Mouse (Mus musculus): ENCODE data around the gene Fbxo3. TPM values are rescaled to one million over a fixed set of nuclear protein-coding genes. Genes with fewer than 3 reads are reported as not detected.
A peak's percentile ranks its signal among the peaks of the same experiment; 100 is the strongest.

Gene Fbxo3
- total and polyA plus RNA-seq, 3 experiments = 23.2 to 57.1 (median 46.8) TPM

- Histone ChIP-seq H3K4me1 (ENCODE audit: control insufficient read depth, insufficient read depth, low read length) (no peaks in the 10 kb centered on the region), H3K4me3 (no peak overlapping the region), H3K9ac (ENCODE audit: low read depth, low read length) (no peak overlapping the region), H3K27ac (no peak overlapping the region), H3K27me3 (ENCODE audit: control insufficient read depth, insufficient read depth, low read length) (no peaks in the 10 kb centered on the region), H3K36me3 (ENCODE audit: control insufficient read depth, insufficient read depth, low read length) (no peaks in the 10 kb centered on the region), H3K79me2 (replicated peaks; ENCODE audit: control insufficient read depth, insufficient read depth, low read length) (no peaks in the 10 kb centered on the region)
- no peak for DNase-seq
- WGBS = 63% methylated on average over 9 of the region's 9 CpGs
- intact Hi-C loops (cut with DNase I) = no loop called here
- no peak for TF ChIP-seq CTCF (IDR thresholded peaks at IDR 0.05)
- TF ChIP-seq POLR2A (IDR thresholded peaks at IDR 0.05; ENCODE audit: insufficient read depth, low read depth, low read length) = no peak
- no peak for TF ChIP-seq EP300 (IDR thresholded peaks at IDR 0.05; ENCODE audit: insufficient read depth, low read depth, low read length)
Observed at GRCm38 (mm10) chr2:103992162-103992561, 35.4 kb upstream of the Fbxo3 start.

GRCm38 (mm10) chr2:103992618-103993332 lies 34.7 kb upstream of the Fbxo3 start:
- intact Hi-C loops (cut with DNase I) = no loop called here
- no peak for DNase-seq
- Histone ChIP-seq H3K4me3 (no peak overlapping the region), H3K36me3 (ENCODE audit: control insufficient read depth, insufficient read depth, low read length) (no peaks in the 10 kb centered on the region), H3K27me3 (ENCODE audit: control insufficient read depth, insufficient read depth, low read length) (no peaks in the 10 kb centered on the region), H3K9ac (ENCODE audit: low read depth, low read length) (no peak overlapping the region), H3K79me2 (replicated peaks; ENCODE audit: control insufficient read depth, insufficient read depth, low read length) (no peaks in the 10 kb centered on the region), H3K4me1 (ENCODE audit: control insufficient read depth, insufficient read depth, low read length) (no peaks in the 10 kb centered on the region), H3K27ac (no peak overlapping the region)
- TF ChIP-seq POLR2A (IDR thresholded peaks at IDR 0.05; ENCODE audit: insufficient read depth, low read depth, low read length) (no peak), CTCF (IDR thresholded peaks at IDR 0.05) (no peak), EP300 (IDR thresholded peaks at IDR 0.05; ENCODE audit: insufficient read depth, low read depth, low read length) (no peak)
- 44% methylated on average over 17 of the region's 17 CpGs for WGBS

GRCm38 (mm10) chr2:104001076-104001475 lies 26.4 kb upstream of the Fbxo3 start:
- no peak overlapping the region for H3K4me3 ChIP-seq
- H3K9ac ChIP-seq (ENCODE audit: low read depth, low read length) = no peak overlapping the region
- H3K36me3 ChIP-seq (ENCODE audit: control insufficient read depth, insufficient read depth, low read length) = no peaks in the 10 kb centered on the region
- TF ChIP-seq EP300 (IDR thresholded peaks at IDR 0.05; ENCODE audit: insufficient read depth, low read depth, low read length) = no peak
- peak; percentile 73 for TF ChIP-seq CTCF (IDR thresholded peaks at IDR 0.05)
- H3K27ac ChIP-seq = no peak overlapping the region
- 29% methylated on average over 2 of the region's 2 CpGs for WGBS
- no peaks in the 10 kb centered on the region for H3K79me2 ChIP-seq (replicated peaks; ENCODE audit: control insufficient read depth, insufficient read depth, low read length)
- DNase-seq = no peak
- H3K27me3 ChIP-seq (ENCODE audit: control insufficient read depth, insufficient read depth, low read length) = peaks cover 1% of the 10 kb centered on the region; the same call in 1 of the 2 replicates
- H3K4me1 ChIP-seq (ENCODE audit: control insufficient read depth, insufficient read depth, low read length) = no peaks in the 10 kb centered on the region
- intact Hi-C loops (cut with DNase I) = loop anchor here (10.0 kb wide), 1 partner anchor 436 kb away; the partner anchor contains the start of gene Abtb2

- Histone ChIP-seq H3K4me3 (no peak overlapping the region), H3K4me1 (ENCODE audit: control insufficient read depth, insufficient read depth, low read length) (no peaks in the 10 kb centered on the region), H3K36me3 (ENCODE audit: control insufficient read depth, insufficient read depth, low read length) (no peaks in the 10 kb centered on the region), H3K27me3 (ENCODE audit: control insufficient read depth, insufficient read depth, low read length) (peaks cover 1% of the 10 kb centered on the region; the same call in 1 of the 2 replicates), H3K27ac (no peak overlapping the region), H3K9ac (ENCODE audit: low read depth, low read length) (no peak overlapping the region), H3K79me2 (replicated peaks; ENCODE audit: control insufficient read depth, insufficient read depth, low read length) (no peaks in the 10 kb centered on the region)
- TF ChIP-seq CTCF (IDR thresholded peaks at IDR 0.05) (no peak), EP300 (IDR thresholded peaks at IDR 0.05; ENCODE audit: insufficient read depth, low read depth, low read length) (no peak), POLR2A (IDR thresholded peaks at IDR 0.05; ENCODE audit: insufficient read depth, low read depth, low read length) (no peak)
- WGBS = 41% methylated on average over 4 of the region's 4 CpGs
- no peak for DNase-seq
- intact Hi-C loops (cut with DNase I) = loop anchor here (10.0 kb wide), 1 partner anchor 437 kb away; the partner anchor contains the start of gene Abtb2
Observed at GRCm38 (mm10) chr2:104001861-104002260, 25.7 kb upstream of the Fbxo3 start.

- no peaks in the 10 kb centered on the region for H3K4me1 ChIP-seq (ENCODE audit: control insufficient read depth, insufficient read depth, low read length)
- peak; percentile 26 to 46 for DNase-seq
- H3K27me3 ChIP-seq (ENCODE audit: control insufficient read depth, insufficient read depth, low read length) = peaks cover 1% of the 10 kb centered on the region; the same call in 1 of the 2 replicates
- no peak overlapping the region for H3K4me3 ChIP-seq
- intact Hi-C loops (cut with DNase I) = loop anchor here (1.0 to 10.0 kb wide), 2 partner anchors 18 to 438 kb away; partner anchors contain the start of gene Abtb2
- 33% methylated on average over 16 of the region's 16 CpGs for WGBS
- TF ChIP-seq EP300 (IDR thresholded peaks at IDR 0.05; ENCODE audit: insufficient read depth, low read depth, low read length) (no peak), POLR2A (IDR thresholded peaks at IDR 0.05; ENCODE audit: insufficient read depth, low read depth, low read length) (no peak), CTCF (IDR thresholded peaks at IDR 0.05) (peak; percentile 72)
- H3K27ac ChIP-seq = no peak overlapping the region
- H3K79me2 ChIP-seq (replicated peaks; ENCODE audit: control insufficient read depth, insufficient read depth, low read length) = no peaks in the 10 kb centered on the region
- no peaks in the 10 kb centered on the region for H3K36me3 ChIP-seq (ENCODE audit: control insufficient read depth, insufficient read depth, low read length)
- no peak overlapping the region for H3K9ac ChIP-seq (ENCODE audit: low read depth, low read length)
Observed at GRCm38 (mm10) chr2:104002711-104003413, 24.7 kb upstream of the Fbxo3 start.

Measured in heart, adult 2 months (tissue).